Mouse (Mus musculus) kidney, embryonic 15.5 days (tissue): ENCODE results near the gene Atad2b. TPM values are rescaled to one million over a fixed set of nuclear protein-coding genes. Genes with fewer than 3 reads are reported as not detected.
A peak's percentile ranks its signal among the peaks of the same experiment; 100 is the strongest.
"Not testable (repeated sequence)": the region's sequence is repeated elsewhere in the genome, so short reads cannot be mapped to it uniquely, and the experiment has no call there.

Source experiments
- ATAC-seq: fragments of 200-750 bp; cut with Nextera tagmentation; replicated peaks from 2 replicates; pipeline ENCODE4 v1.8.0; 2017; ENCODE audit warnings: moderate TSS enrichment; ENCODE audit not compliant: low FRiP score
- H3K27ac ChIP-seq: fragments of 300-500 bp; sonication (generic); 2 replicates; pipeline ENCODE4 v1.5.1; 2015; ENCODE audit warnings: mild to moderate bottlenecking, inconsistent platforms
- H3K27me3 ChIP-seq: fragments of 300-500 bp; sonication (generic); 2 replicates; pipeline ENCODE4 v1.6.1; 2015; ENCODE audit warnings: inconsistent platforms
- H3K36me3 ChIP-seq: fragments of 300-500 bp; sonication (generic); 2 replicates; pipeline ENCODE4 v1.6.1; 2015; ENCODE audit warnings: inconsistent platforms
- H3K4me1 ChIP-seq: fragments of 300-500 bp; sonication (generic); 2 replicates; pipeline ENCODE4 v1.6.1; 2015; ENCODE audit warnings: inconsistent platforms
- H3K4me2 ChIP-seq: fragments of 300-500 bp; sonication (generic); 2 replicates; pipeline ENCODE4 v1.6.1; 2015; ENCODE audit warnings: moderate library complexity, mild to moderate bottlenecking, inconsistent platforms
- H3K4me3 ChIP-seq: fragments of 300-500 bp; sonication (generic); replicated peaks from 2 replicates; pipeline ENCODE4 v1.5.1; 2015; ENCODE audit warnings: mild to moderate bottlenecking, inconsistent platforms
- H3K9ac ChIP-seq: fragments of 300-500 bp; sonication (generic); 2 replicates; pipeline ENCODE4 v1.6.1; 2015; ENCODE audit warnings: mild to moderate bottlenecking, inconsistent platforms
- H3K9me3 ChIP-seq: fragments of 300-500 bp; sonication (generic); replicated peaks from 2 replicates; pipeline ENCODE4 v1.6.1; 2016; ENCODE audit warnings: inconsistent platforms
- WGBS: fragments of 180-500 bp; shearing (Covaris S2); methylation state at CpG from one replicate; pipeline ENCODE4 v1.1.7; 2015; ENCODE audit warnings: mixed read lengths; 5-methylcytosine and 5-hydroxymethylcytosine counted together
- polyA plus RNA-seq: library from polyadenylated mRNA; unstranded; fragments of >200 nt; fragmentation: Nextera tagmentation; extraction: Ambion mirVana; gene quantifications from 2 replicates; pipeline ENCODE4 v1.2.1, GENCODE M21; 2015

Gene Atad2b
- polyA plus RNA-seq, 1 experiment from 2014 or later: 10.5 TPM

- not testable (repeated sequence) for H3K9me3 ChIP-seq, H3K4me1 ChIP-seq, H3K27ac ChIP-seq, H3K4me2 ChIP-seq, H3K27me3 ChIP-seq, H3K4me3 ChIP-seq, ATAC-seq, H3K9ac ChIP-seq
- peaks cover 50% of the 10 kb centered on the region for H3K36me3 ChIP-seq
- 85% methylated on average over 2 of the region's 2 CpGs for WGBS
Measured at GRCm38 (mm10) chr12:5008638-5009037, 91.5 kb downstream of the Atad2b start.

GRCm38 (mm10) chr12:5025226-5025861, 108.2 kb downstream of the Atad2b start:
- no peaks in the 10 kb centered on the region for H3K4me1 ChIP-seq
- no peak overlapping the region for H3K4me3 ChIP-seq
- WGBS: 90% methylated on average over 10 of the region's 10 CpGs
- no peak for ATAC-seq
- peaks cover 36% of the 10 kb centered on the region for H3K36me3 ChIP-seq
- no peak overlapping the region for H3K27ac ChIP-seq
- no peak overlapping the region for H3K9ac ChIP-seq
- no peaks in the 10 kb centered on the region for H3K27me3 ChIP-seq
- H3K9me3 ChIP-seq: no peaks in the 10 kb centered on the region
- no peak overlapping the region for H3K4me2 ChIP-seq

- Histone ChIP-seq H3K36me3 (peaks cover 52% of the 10 kb centered on the region), H3K4me3 (no peak overlapping the region), H3K4me2 (no peak overlapping the region), H3K9me3 (no peaks in the 10 kb centered on the region), H3K9ac (no peak overlapping the region), H3K4me1 (no peaks in the 10 kb centered on the region), H3K27ac (no peak overlapping the region), H3K27me3 (no peaks in the 10 kb centered on the region)
- ATAC-seq: no peak
- 75% methylated on average over 5 of the region's 5 CpGs for WGBS
Measured at GRCm38 (mm10) chr12:5029035-5029434, 111.9 kb downstream of the Atad2b start.

GRCm38 (mm10) chr12:5038008-5038407, 120.9 kb downstream of the Atad2b start:
- Histone ChIP-seq H3K4me3 (no peak overlapping the region), H3K36me3 (peaks cover 58% of the 10 kb centered on the region), H3K27ac (no peak overlapping the region), H3K4me2 (no peak overlapping the region), H3K9me3 (no peaks in the 10 kb centered on the region), H3K27me3 (no peaks in the 10 kb centered on the region), H3K9ac (no peak overlapping the region), H3K4me1 (no peaks in the 10 kb centered on the region)
- 99% methylated on average over 2 of the region's 2 CpGs for WGBS
- no peak for ATAC-seq

GRCm38 (mm10) chr12:5044141-5044540, 127.0 kb downstream of the Atad2b start:
- WGBS: 90% methylated on average over 15 of the region's 15 CpGs
- H3K27ac ChIP-seq: no peak overlapping the region
- H3K9ac ChIP-seq: no peak overlapping the region
- no peak for ATAC-seq
- H3K27me3 ChIP-seq: no peaks in the 10 kb centered on the region
- H3K9me3 ChIP-seq: no peaks in the 10 kb centered on the region
- H3K4me2 ChIP-seq: no peak overlapping the region
- H3K36me3 ChIP-seq: peaks cover 30% of the 10 kb centered on the region
- no peaks in the 10 kb centered on the region for H3K4me1 ChIP-seq
- H3K4me3 ChIP-seq: no peak overlapping the region

GRCm38 (mm10) chr12:5048104-5048503, 131.0 kb downstream of the Atad2b start:
- H3K27me3 ChIP-seq: no peaks in the 10 kb centered on the region
- no peak for ATAC-seq
- no peaks in the 10 kb centered on the region for H3K4me1 ChIP-seq
- peaks cover 16% of the 10 kb centered on the region for H3K36me3 ChIP-seq
- H3K9me3 ChIP-seq: peaks cover 23% of the 10 kb centered on the region
- H3K4me3 ChIP-seq: no peak overlapping the region
- no peak overlapping the region for H3K4me2 ChIP-seq
- no peak overlapping the region for H3K27ac ChIP-seq
- 94% methylated on average over 4 of the region's 4 CpGs for WGBS
- H3K9ac ChIP-seq: no peak overlapping the region

GRCm38 (mm10) chr12:5067590-5067989, 150.4 kb downstream of the Atad2b start:
- H3K9me3 ChIP-seq: no peaks in the 10 kb centered on the region
- WGBS: 29% methylated on average over 3 of the region's 3 CpGs
- no peaks in the 10 kb centered on the region for H3K36me3 ChIP-seq
- ATAC-seq: no peak
- no peak overlapping the region for H3K4me3 ChIP-seq
- H3K4me1 ChIP-seq: no peaks in the 10 kb centered on the region
- H3K4me2 ChIP-seq: no peak overlapping the region
- H3K9ac ChIP-seq: no peak overlapping the region
- H3K27me3 ChIP-seq: no peaks in the 10 kb centered on the region
- no peak overlapping the region for H3K27ac ChIP-seq

GRCm38 (mm10) chr12:5070131-5070530, 153.0 kb downstream of the Atad2b start:
- H3K9ac ChIP-seq: no peak overlapping the region
- no peaks in the 10 kb centered on the region for H3K27me3 ChIP-seq
- no peak for ATAC-seq
- WGBS: 79% methylated on average over 3 of the region's 3 CpGs
- H3K4me1 ChIP-seq: no peaks in the 10 kb centered on the region
- no peaks in the 10 kb centered on the region for H3K9me3 ChIP-seq
- no peaks in the 10 kb centered on the region for H3K36me3 ChIP-seq
- no peak overlapping the region for H3K27ac ChIP-seq
- H3K4me3 ChIP-seq: no peak overlapping the region
- H3K4me2 ChIP-seq: no peak overlapping the region

GRCm38 (mm10) chr12:5073191-5073590, 156.0 kb downstream of the Atad2b start:
- no peak overlapping the region for H3K9ac ChIP-seq
- WGBS: 74% methylated on average over 12 of the region's 12 CpGs
- no peaks in the 10 kb centered on the region for H3K9me3 ChIP-seq
- H3K27me3 ChIP-seq: no peaks in the 10 kb centered on the region
- no peak for ATAC-seq
- no peak overlapping the region for H3K4me2 ChIP-seq
- H3K27ac ChIP-seq: no peak overlapping the region
- H3K4me1 ChIP-seq: no peaks in the 10 kb centered on the region
- H3K36me3 ChIP-seq: no peaks in the 10 kb centered on the region
- no peak overlapping the region for H3K4me3 ChIP-seq

- Histone ChIP-seq H3K9me3 (no peaks in the 10 kb centered on the region), H3K4me3 (no peak overlapping the region), H3K4me2 (no peak overlapping the region), H3K4me1 (no peaks in the 10 kb centered on the region), H3K9ac (no peak overlapping the region), H3K27ac (no peak overlapping the region), H3K36me3 (peaks cover 6% of the 10 kb centered on the region; the same call in 1 of the 2 replicates), H3K27me3 (no peaks in the 10 kb centered on the region)
- ATAC-seq: no peak
- 93% methylated on average over 4 of the region's 4 CpGs for WGBS
Measured at GRCm38 (mm10) chr12:5081480-5081879, 164.3 kb downstream of the Atad2b start.

GRCm38 (mm10) chr12:5084714-5085113, 167.6 kb downstream of the Atad2b start:
- no peak overlapping the region for H3K4me3 ChIP-seq
- no peak overlapping the region for H3K9ac ChIP-seq
- H3K27ac ChIP-seq: no peak overlapping the region
- H3K4me1 ChIP-seq: peaks cover 16% of the 10 kb centered on the region
- ATAC-seq: no peak
- peaks cover 6% of the 10 kb centered on the region; the same call in 1 of the 2 replicates for H3K36me3 ChIP-seq
- no peaks in the 10 kb centered on the region for H3K27me3 ChIP-seq
- WGBS: 96% methylated on average over 5 of the region's 5 CpGs
- no peaks in the 10 kb centered on the region for H3K9me3 ChIP-seq
- H3K4me2 ChIP-seq: no peak overlapping the region

- Histone ChIP-seq H3K4me2 (peak overlapping the region; percentile 10; the same call in 1 of the 2 replicates), H3K4me1 (peaks cover 16% of the 10 kb centered on the region), H3K27me3 (no peaks in the 10 kb centered on the region), H3K4me3 (no peak overlapping the region), H3K9me3 (no peaks in the 10 kb centered on the region), H3K36me3 (peaks cover 5% of the 10 kb centered on the region; the same call in 1 of the 2 replicates), H3K27ac (peak overlapping the region; percentile 38; the same call in 1 of the 2 replicates), H3K9ac (no peak overlapping the region)
- ATAC-seq: peak; percentile 59
- WGBS: 19% methylated on average over 10 of the region's 10 CpGs
Measured at GRCm38 (mm10) chr12:5087787-5088519, 170.8 kb downstream of the Atad2b start.
